17 mouse cellular contexts compared by ENCODE assay signal in the genomic region with DNA sequence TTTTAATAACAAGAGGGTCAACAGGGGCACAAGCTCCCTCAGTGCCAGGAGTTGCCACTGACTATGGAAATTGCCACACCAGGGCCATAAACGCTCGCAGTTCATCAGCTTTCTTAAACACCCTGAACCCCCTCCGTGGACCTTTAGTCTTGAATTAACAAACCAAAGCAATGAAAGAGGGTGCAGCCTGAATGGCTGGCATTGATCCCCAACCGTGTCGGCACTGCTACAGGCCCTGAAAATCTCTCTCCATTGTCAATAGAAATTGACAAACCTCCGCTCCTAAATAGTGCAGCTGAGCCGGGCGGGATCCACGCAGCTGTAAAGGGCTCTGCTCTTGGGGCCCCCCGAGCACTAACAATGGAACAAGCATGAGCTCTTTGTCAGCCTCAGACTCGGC. TPM values are rescaled to one million over a fixed set of nuclear protein-coding genes. Genes with fewer than 3 reads are reported as not detected.
DNase-seq lines count a peak whose midpoint lies in the region; ATAC-seq and TF ChIP-seq lines count a peak whose summit lies in the region.
"Had no signal": no experiment of that assay in that cellular context is flagged by ENCODE, and none has a peak within 500 bp of the region (broad histone marks: within the 10 kb centered on the region; RNA-seq: fewer than 3 reads in every experiment).

No protein-coding gene starts in this region.

- peaks cover 74% of the 10 kb centered on the region for H3K4me1 ChIP-seq in forebrain, embryonic 10.5 days
- no peaks in the 10 kb centered on the region for H3K4me1 ChIP-seq in hindbrain, postnatal 0 days (ENCODE audit: insufficient read depth, low read length)
- H3K4me1 ChIP-seq in cerebellum, adult 2 months (ENCODE audit: control insufficient read depth, insufficient read depth, low read length), result no peaks in the 10 kb centered on the region
- H3K4me1 ChIP-seq: liver, embryonic 13.5 days had no signal

- peaks cover 70% of the 10 kb centered on the region for H3K27me3 ChIP-seq in forebrain, embryonic 10.5 days (ENCODE audit: poor library complexity, severe bottlenecking)
- H3K27me3 ChIP-seq in hindbrain, postnatal 0 days (ENCODE audit: insufficient read depth, low read length), result peaks cover 59% of the 10 kb centered on the region
- H3K27me3 ChIP-seq in cerebellum, adult 2 months (ENCODE audit: control insufficient read depth, insufficient read depth, low read length), result no peaks in the 10 kb centered on the region

- TF ChIP-seq POLR2A in cerebellum, adult 2 months (IDR thresholded peaks at IDR 0.05; ENCODE audit: borderline replicate concordance, insufficient read depth, low read length), result no peak

- H3K36me3 ChIP-seq in forebrain, embryonic 10.5 days (replicated peaks), result no peaks in the 10 kb centered on the region
- H3K36me3 ChIP-seq in hindbrain, postnatal 0 days (ENCODE audit: insufficient read depth, low read length), result no peaks in the 10 kb centered on the region
- H3K36me3 ChIP-seq: liver, embryonic 13.5 days had no signal

- no peak for ATAC-seq in hindbrain, postnatal 0 days

- no peak overlapping the region for H3K9ac ChIP-seq in hindbrain, postnatal 0 days (replicated peaks; ENCODE audit: low read length)
- H3K9ac ChIP-seq: liver, embryonic 13.5 days had no signal

- no peak for TF ChIP-seq CTCF in hindbrain, postnatal 0 days (IDR thresholded peaks at IDR 0.05; ENCODE audit: low read depth)
- no peak for TF ChIP-seq CTCF in cerebellum, adult 2 months (IDR thresholded peaks at IDR 0.05; ENCODE audit: borderline replicate concordance, insufficient read depth, low read depth, low read length)

- H3K4me3 ChIP-seq in forebrain, embryonic 10.5 days, result peak overlapping the region; percentile 27
- no peak overlapping the region for H3K4me3 ChIP-seq in hindbrain, postnatal 0 days (ENCODE audit: low read length)
- H3K4me3 ChIP-seq in cerebellum, adult 2 months (replicated peaks; ENCODE audit: insufficient read depth, low read depth, low read length), result no peak overlapping the region
- H3K4me3 ChIP-seq: liver, embryonic 13.5 days had no signal

- no peaks in the 10 kb centered on the region for H3K9me3 ChIP-seq in forebrain, embryonic 10.5 days
- H3K9me3 ChIP-seq in hindbrain, postnatal 0 days (ENCODE audit: low read length), result no peaks in the 10 kb centered on the region
- H3K9me3 ChIP-seq: liver, embryonic 13.5 days had no signal

- 0 out of 2 replicates have a peak overlapping the region, but pooled peaks have one; percentile 10 for H3K4me2 ChIP-seq in hindbrain, postnatal 0 days (ENCODE audit: low read depth, low read length)
- H3K4me2 ChIP-seq: liver, embryonic 13.5 days had no signal

- peak; percentile 17 for DNase-seq in ZHBTc4 (ENCODE audit: low read depth, low spot score)
- peak; percentile 85 for DNase-seq in forebrain, embryonic 10.5 days (ENCODE audit: extremely low spot score, low spot score)
- no peak for DNase-seq in hindbrain, postnatal 0 days (ENCODE audit: low spot score)
- peak; percentile 60 for DNase-seq in neural tube, embryonic 10.5 days (ENCODE audit: extremely low spot score, low spot score)
- no peak for DNase-seq in urinary bladder, postnatal 4 days (ENCODE audit: low spot score in 2 of 2)
- DNase-seq in cerebellum, adult 2 months, result no peak
- no peak for DNase-seq in kidney, adult 18-20 months
- DNase-seq in thymus, postnatal 14 days, result no peak
- DNase-seq: adrenal gland, adult 2 months; cerebellum, adult 11-12 months; heart, postnatal 4 days; liver, embryonic 13.5 days; lung, postnatal 4 days had no signal

- peak overlapping the region; percentile 80 for H3K27ac ChIP-seq in forebrain, embryonic 10.5 days
- H3K27ac ChIP-seq in hindbrain, postnatal 0 days, result no peak overlapping the region
- H3K27ac ChIP-seq in cerebellum, adult 2 months (ENCODE audit: insufficient read depth, low read length), result no peak overlapping the region
- H3K27ac ChIP-seq: liver, embryonic 13.5 days had no signal

- 1% methylated on average over 11 of the region's 11 CpGs for WGBS in forebrain, embryonic 10.5 days
- 8% methylated on average over 11 of the region's 11 CpGs for WGBS in hindbrain, postnatal 0 days
- 56% methylated on average over 11 of the region's 11 CpGs for WGBS in cerebellum, adult 2 months

RNA-seq across cellular contexts. Expression of a gene that starts 24.8 kb away (rescaled TPM):
- 35.1 and 38.2 TPM in 2 replicates for polyA plus RNA-seq in forebrain, embryonic 10.5 days (2016; fragmentation: Nextera tagmentation; extraction: Ambion mirVana)
- 0.05 TPM in 1 of 2 replicates, not detected in the other for total RNA-seq in hindbrain, postnatal 0 days (2014; rRNA removed)
- polyA plus RNA-seq in hindbrain, postnatal 0 days (2015; fragmentation: Nextera tagmentation; extraction: Ambion mirVana), result not detected in 2 replicates
- 0.03 TPM in 1 of 2 replicates, not detected in the other for polyA plus RNA-seq in cerebellum, adult 2 months (2012; rRNA removed)
- total RNA-seq: adrenal gland, adult 2 months; heart, postnatal 4 days; layer of hippocampus, postnatal 14 days had no signal
- polyA plus RNA-seq: adrenal gland, adult 2 months; C2C12; gonadal fat pad, adult 2 months; kidney, embryonic 16.5 days; liver, embryonic 13.5 days had no signal

Comparison
In these comparisons a context has a peak if more than half of its experiments do, and no peak if none do; other contexts are left out.
1. DNase-seq: peak in ZHBTc4 (single experiment), forebrain, embryonic 10.5 days (single experiment) and neural tube, embryonic 10.5 days (single experiment); none in hindbrain, postnatal 0 days (single experiment), urinary bladder, postnatal 4 days (0 of 2), cerebellum, adult 2 months (0 of 2), kidney, adult 18-20 months (single experiment) and thymus, postnatal 14 days (single experiment).
2. RNA of a gene that starts 24.8 kb away (polyA plus RNA-seq): 35.1 to 38.2 TPM in forebrain, embryonic 10.5 days; not detected in hindbrain, postnatal 0 days and 0.03 TPM in cerebellum, adult 2 months; every median in the first group is over 10 times any median in the second.